Mouse (Mus musculus): Measurements from ENCODE around the gene Fcgrt. TPM values are rescaled to one million over a fixed set of nuclear protein-coding genes. Genes with fewer than 3 reads are reported as not detected.
A peak's percentile ranks its signal among the peaks of the same experiment; 100 is the strongest.

Gene Fcgrt
- polyA plus RNA-seq, 1 experiment from 2014 or later: 43.6 TPM

DNA sequence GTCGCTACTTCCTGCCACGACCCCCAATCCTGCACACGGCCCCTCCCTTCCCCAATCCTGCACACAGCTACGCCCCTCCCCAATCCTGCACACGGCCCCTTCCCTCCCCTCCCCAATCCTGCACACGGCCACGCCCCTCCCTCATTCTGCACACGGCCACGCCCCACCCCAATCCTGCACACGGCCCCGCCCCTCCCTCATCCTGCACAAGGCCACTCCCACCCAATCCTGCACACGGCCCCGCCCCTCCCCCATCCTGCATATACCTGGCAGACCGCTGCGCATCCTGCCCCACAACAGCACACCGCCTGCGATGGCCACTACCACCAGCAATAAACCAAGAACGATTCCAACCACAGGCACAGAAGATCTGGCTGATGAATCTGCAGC, 10.1 kb downstream of the Fcgrt start:
- H3K27me3 ChIP-seq: no peaks in the 10 kb centered on the region; the same call in 1 of the 2 replicates
- H3K27ac ChIP-seq (replicated peaks): no peak overlapping the region
- ATAC-seq (ENCODE audit: insufficient read depth): no peak
- no peak overlapping the region for H3K4me3 ChIP-seq (replicated peaks)
- no peak overlapping the region for H3K9ac ChIP-seq
- H3K4me1 ChIP-seq (replicated peaks): peaks cover 40% of the 10 kb centered on the region
- H3K9me3 ChIP-seq (replicated peaks): no peaks in the 10 kb centered on the region
- H3K36me3 ChIP-seq (replicated peaks): no peaks in the 10 kb centered on the region
- 27% methylated on average over 18 of the region's 18 CpGs for WGBS (ENCODE audit: insufficient replicate concordance)
- H3K4me2 ChIP-seq: no peak overlapping the region

DNA sequence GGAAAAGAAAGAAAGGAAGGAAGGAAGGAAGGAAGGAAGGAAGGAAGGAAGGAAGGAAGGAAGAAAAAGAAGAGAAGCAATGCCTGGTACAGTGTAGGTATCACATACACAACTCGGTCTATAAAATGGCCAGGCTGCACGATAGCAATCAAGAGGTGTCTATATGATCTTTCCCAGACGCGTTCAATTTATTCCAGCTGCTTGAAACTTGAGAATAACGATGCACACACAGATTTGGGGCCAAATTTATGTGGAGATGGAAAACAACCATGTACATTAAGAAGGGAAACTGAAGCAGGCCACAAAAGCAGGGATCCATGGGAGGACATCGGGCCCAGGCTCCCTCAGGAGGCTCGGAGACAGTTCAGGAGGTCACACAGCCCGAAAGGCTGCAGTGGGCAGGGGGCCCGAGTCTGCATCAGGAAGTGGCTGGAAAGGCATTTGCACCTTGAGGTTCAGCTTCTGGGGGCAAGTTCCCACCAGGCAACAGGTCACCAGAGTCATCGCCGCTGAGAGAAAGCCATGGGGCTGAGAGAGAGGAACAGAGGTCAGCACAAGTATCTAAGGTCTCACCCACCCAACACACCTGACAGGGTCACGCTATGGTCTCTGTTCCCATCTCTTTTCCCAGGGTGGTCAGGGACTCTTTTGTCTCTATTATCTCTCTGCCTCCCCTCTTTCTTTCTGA, 10.7 kb downstream of the Fcgrt start:
- Histone ChIP-seq H3K27ac (replicated peaks) (no peak overlapping the region), H3K9me3 (replicated peaks) (no peaks in the 10 kb centered on the region), H3K9ac (no peak overlapping the region), H3K4me3 (replicated peaks) (no peak overlapping the region), H3K4me1 (replicated peaks) (peaks cover 40% of the 10 kb centered on the region), H3K4me2 (no peak overlapping the region; the same call in 1 of the 2 replicates), H3K27me3 (no peaks in the 10 kb centered on the region; the same call in 1 of the 2 replicates), H3K36me3 (replicated peaks) (no peaks in the 10 kb centered on the region)
- no peak for ATAC-seq (ENCODE audit: insufficient read depth)
- 39% methylated on average over 12 of the region's 12 CpGs for WGBS (ENCODE audit: insufficient replicate concordance)

DNA sequence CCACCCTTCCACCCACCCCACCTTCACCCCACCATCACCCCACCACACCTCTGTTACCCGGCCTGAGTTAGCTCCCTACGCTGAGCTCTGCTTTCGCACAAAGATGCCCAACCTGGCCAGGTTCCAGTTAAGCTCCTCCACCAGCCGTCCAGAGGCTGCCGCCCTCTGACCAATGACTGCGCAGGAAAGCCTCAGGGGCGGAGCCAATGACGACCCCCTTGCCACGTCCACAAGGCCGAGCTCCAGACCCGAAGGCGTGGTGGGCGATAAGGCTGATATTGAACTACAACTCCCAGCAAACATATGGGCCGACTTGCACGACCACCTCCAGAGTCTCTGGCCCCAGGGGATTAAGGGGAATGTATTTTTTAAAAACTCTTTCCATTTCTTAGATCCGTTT, 11.6 kb downstream of the Fcgrt start, which contains the start of gene Rcn3:
TSS of gene Rcn3 (minus strand) at position 174 of the 400 bp plus-strand sequence.
- H3K27ac ChIP-seq (replicated peaks): peak within 1 kb of the TSS; percentile 41
- under 1% methylated on average over 16 of the region's 16 CpGs for WGBS (ENCODE audit: insufficient replicate concordance)

GRCm38 (mm10) chr7:45091001-45091990, 12.4 kb downstream of the Fcgrt start:
- Histone ChIP-seq H3K4me2 (peak overlapping the region; percentile 73), H3K27me3 (no peaks in the 10 kb centered on the region; the same call in 1 of the 2 replicates), H3K4me3 (replicated peaks) (peak overlapping the region; percentile 44), H3K9me3 (replicated peaks) (no peaks in the 10 kb centered on the region), H3K27ac (replicated peaks) (peak overlapping the region; percentile 41), H3K4me1 (replicated peaks) (peaks cover 40% of the 10 kb centered on the region), H3K9ac (peak overlapping the region; percentile 7; the same call in 1 of the 2 replicates), H3K36me3 (replicated peaks) (no peaks in the 10 kb centered on the region)
- 0 out of 2 replicates have a peak, but pooled peaks have one; percentile 53 for ATAC-seq (ENCODE audit: insufficient read depth)
- 18% methylated on average over 35 of the region's 35 CpGs for WGBS (ENCODE audit: insufficient replicate concordance)

More for the DNA sequence above, 11.6 kb downstream of the Fcgrt start, which contains the start of gene Rcn3:
- ATAC-seq (ENCODE audit: insufficient read depth): peak; percentile 71
- peak within 1 kb of the TSS; percentile 44 for H3K4me3 ChIP-seq (replicated peaks)
- H3K36me3 ChIP-seq (replicated peaks): no peaks in the 10 kb centered on the region
- peak within 1 kb of the TSS; percentile 7; the same call in 1 of the 2 replicates for H3K9ac ChIP-seq
- peak within 1 kb of the TSS; percentile 73 for H3K4me2 ChIP-seq
- peaks cover 40% of the 10 kb centered on the region for H3K4me1 ChIP-seq (replicated peaks)
- H3K9me3 ChIP-seq (replicated peaks): no peaks in the 10 kb centered on the region
- no peaks in the 10 kb centered on the region; the same call in 1 of the 2 replicates for H3K27me3 ChIP-seq

GRCm38 (mm10) chr7:45090251-45090977, 13.2 kb downstream of the Fcgrt start:
- no peak overlapping the region for H3K9ac ChIP-seq
- H3K27me3 ChIP-seq: no peaks in the 10 kb centered on the region; the same call in 1 of the 2 replicates
- H3K9me3 ChIP-seq (replicated peaks): no peaks in the 10 kb centered on the region
- H3K27ac ChIP-seq (replicated peaks): no peak overlapping the region
- no peak overlapping the region; the same call in 1 of the 2 replicates for H3K4me3 ChIP-seq (replicated peaks)
- no peak for ATAC-seq (ENCODE audit: insufficient read depth)
- no peaks in the 10 kb centered on the region for H3K36me3 ChIP-seq (replicated peaks)
- WGBS (ENCODE audit: insufficient replicate concordance): 49% methylated on average over 13 of the region's 13 CpGs
- peak overlapping the region; percentile 73; the same call in 1 of the 2 replicates for H3K4me2 ChIP-seq
- H3K4me1 ChIP-seq (replicated peaks): peaks cover 40% of the 10 kb centered on the region

DNA sequence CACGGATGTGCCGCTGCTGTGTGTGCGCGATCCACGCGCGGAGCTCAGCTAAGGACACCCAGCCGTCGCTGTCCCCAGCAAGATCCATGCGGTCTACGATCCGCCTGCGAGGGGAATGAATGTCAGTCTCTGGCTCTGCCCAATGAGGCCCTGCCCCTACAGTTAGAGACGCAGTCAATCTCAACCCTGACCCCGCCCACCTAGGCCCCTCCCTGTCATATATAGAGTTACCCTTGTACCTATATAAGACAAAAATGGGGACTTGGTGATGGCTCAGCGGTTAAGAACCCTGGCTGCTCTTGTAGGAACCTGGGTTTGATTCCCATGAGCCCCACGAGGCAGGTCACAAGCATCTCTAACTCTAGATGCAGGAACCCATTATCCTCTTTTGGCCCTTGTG, 15.1 kb downstream of the Fcgrt start:
- H3K4me3 ChIP-seq (replicated peaks): no peak overlapping the region
- H3K36me3 ChIP-seq (replicated peaks): no peaks in the 10 kb centered on the region
- H3K4me2 ChIP-seq: no peak overlapping the region
- peaks cover 36% of the 10 kb centered on the region for H3K4me1 ChIP-seq (replicated peaks)
- no peaks in the 10 kb centered on the region for H3K9me3 ChIP-seq (replicated peaks)
- ATAC-seq (ENCODE audit: insufficient read depth): no peak
- WGBS (ENCODE audit: insufficient replicate concordance): 85% methylated on average over 17 of the region's 17 CpGs
- H3K9ac ChIP-seq: no peak overlapping the region
- no peaks in the 10 kb centered on the region for H3K27me3 ChIP-seq
- H3K27ac ChIP-seq (replicated peaks): no peak overlapping the region

GRCm38 (mm10) chr7:45086084-45086483, 17.6 kb downstream of the Fcgrt start:
- Histone ChIP-seq H3K4me3 (replicated peaks) (no peak overlapping the region), H3K27ac (replicated peaks) (no peak overlapping the region), H3K9me3 (replicated peaks) (no peaks in the 10 kb centered on the region), H3K9ac (no peak overlapping the region), H3K4me2 (no peak overlapping the region), H3K4me1 (replicated peaks) (peaks cover 31% of the 10 kb centered on the region), H3K36me3 (replicated peaks) (no peaks in the 10 kb centered on the region), H3K27me3 (no peaks in the 10 kb centered on the region)
- ATAC-seq (ENCODE audit: insufficient read depth): no peak
- 58% methylated on average over 4 of the region's 4 CpGs for WGBS (ENCODE audit: insufficient replicate concordance)

DNA sequence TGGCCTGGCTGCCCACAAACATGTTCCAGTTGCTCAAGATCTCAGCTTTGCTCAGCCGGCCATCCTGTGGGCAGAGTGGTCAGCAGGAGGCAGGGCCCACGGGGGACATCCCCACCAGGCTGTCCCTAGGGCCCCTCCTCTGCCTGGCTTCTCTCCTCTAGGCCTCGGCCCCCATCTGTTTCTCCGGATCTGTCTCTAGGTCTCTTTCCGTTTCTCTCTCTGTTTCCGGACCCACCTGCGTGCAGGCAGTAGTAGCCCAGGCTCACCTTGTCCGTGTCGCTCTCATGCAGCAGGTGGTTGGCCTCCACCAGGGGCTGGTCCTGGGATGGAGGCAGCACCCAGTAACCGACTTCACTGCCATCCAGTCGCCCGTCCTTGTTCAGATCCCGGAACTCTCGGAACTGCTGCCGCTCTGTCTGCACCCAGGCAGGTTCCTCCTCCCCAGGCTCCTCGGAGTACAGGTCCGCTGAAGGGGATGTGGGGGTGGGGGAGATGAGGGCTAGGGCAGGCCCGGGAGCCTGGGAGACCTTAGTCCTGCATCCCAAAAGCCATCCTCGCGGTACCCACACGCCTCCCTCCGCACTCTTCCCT, 20.3 kb downstream of the Fcgrt start:
- 39% methylated on average over 22 of the region's 22 CpGs for WGBS (ENCODE audit: insufficient replicate concordance)
- H3K36me3 ChIP-seq (replicated peaks): no peaks in the 10 kb centered on the region
- peak overlapping the region; percentile 64 for H3K4me2 ChIP-seq
- ATAC-seq (ENCODE audit: insufficient read depth): no peak
- H3K27ac ChIP-seq (replicated peaks): peak overlapping the region; percentile 66; the same call in 1 of the 2 replicates
- H3K4me1 ChIP-seq (replicated peaks): peaks cover 27% of the 10 kb centered on the region
- H3K27me3 ChIP-seq: no peaks in the 10 kb centered on the region
- no peaks in the 10 kb centered on the region for H3K9me3 ChIP-seq (replicated peaks)
- H3K4me3 ChIP-seq (replicated peaks): peak overlapping the region; percentile 35
- H3K9ac ChIP-seq: no peak overlapping the region; the same call in 1 of the 2 replicates

DNA sequence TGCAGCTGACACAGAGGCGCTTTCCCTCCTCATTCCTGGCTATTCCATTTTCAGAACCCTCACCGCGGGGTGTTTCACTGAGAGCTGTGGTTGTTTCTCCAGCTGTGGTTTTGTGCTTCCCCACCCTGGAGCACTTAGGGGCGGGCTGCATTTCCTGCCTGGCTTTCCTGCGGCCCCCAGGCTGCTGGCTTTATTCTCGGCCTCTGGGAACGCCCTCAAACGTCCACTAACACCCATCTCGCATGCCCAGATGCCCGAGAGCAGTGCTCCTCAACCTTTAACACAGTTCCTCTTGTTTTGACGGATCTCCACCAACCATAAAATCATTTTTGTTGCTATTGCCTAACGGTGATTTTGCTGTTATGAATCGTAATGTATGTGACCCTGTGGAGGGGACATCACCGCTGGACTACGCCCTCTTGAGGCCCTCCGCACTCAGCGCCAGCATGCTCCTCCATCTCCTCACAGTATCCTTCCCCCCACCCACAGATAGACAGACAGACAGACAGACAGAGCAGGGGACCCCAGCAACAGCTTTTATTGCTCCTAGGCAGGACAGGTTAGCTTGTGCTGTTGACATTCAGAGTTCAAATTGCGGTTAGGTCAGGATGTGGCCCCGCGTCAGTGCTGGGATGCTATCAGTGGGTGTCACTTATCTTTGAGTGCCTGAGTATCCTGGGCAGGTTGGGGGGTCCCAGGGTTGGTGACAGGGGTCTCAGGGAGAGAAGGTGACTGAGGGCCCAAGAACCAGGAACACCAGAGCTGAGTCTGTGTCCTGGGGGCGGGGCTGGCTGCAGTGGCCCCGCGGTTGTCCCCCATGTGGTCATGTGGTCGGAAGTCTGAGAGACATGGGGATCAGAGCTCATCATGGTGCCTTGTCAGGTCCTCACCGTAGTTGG, 21.0 kb downstream of the Fcgrt start:
- Histone ChIP-seq H3K4me2 (peak overlapping the region; percentile 64), H3K27ac (replicated peaks) (peak overlapping the region; percentile 66), H3K36me3 (replicated peaks) (peaks cover 3% of the 10 kb centered on the region; the same call in 1 of the 2 replicates), H3K9me3 (replicated peaks) (no peaks in the 10 kb centered on the region), H3K4me1 (replicated peaks) (peaks cover 29% of the 10 kb centered on the region), H3K4me3 (replicated peaks) (peak overlapping the region; percentile 35), H3K9ac (peak overlapping the region; percentile 39; the same call in 1 of the 2 replicates), H3K27me3 (no peaks in the 10 kb centered on the region)
- WGBS (ENCODE audit: insufficient replicate concordance): 12% methylated on average over 25 of the region's 25 CpGs
- no peak for ATAC-seq (ENCODE audit: insufficient read depth)

All from liver, embryonic 15.5 days (tissue).